Mouse (Mus musculus) layer of hippocampus, postnatal 10 days (tissue): Measurements from ENCODE around the gene Gsto1. TPM values are rescaled to one million over a fixed set of nuclear protein-coding genes. Genes with fewer than 3 reads are reported as not detected.

Experiments used
- DNase-seq, 2 experiments: peaks; one replicate each; pipeline ENCODE4 v3.0.0; 2021; ENCODE audit warnings: low spot score in 2 of 2
- total RNA-seq, 2 experiments: library from RNA; stranded (reverse); gene quantifications; 2 replicates each; pipeline ENCODE4 v1.2.3; 2021

The Gsto1 gene
- total RNA-seq, 2 experiments from 2014 or later = 72.4 to 74.9 TPM

DNA sequence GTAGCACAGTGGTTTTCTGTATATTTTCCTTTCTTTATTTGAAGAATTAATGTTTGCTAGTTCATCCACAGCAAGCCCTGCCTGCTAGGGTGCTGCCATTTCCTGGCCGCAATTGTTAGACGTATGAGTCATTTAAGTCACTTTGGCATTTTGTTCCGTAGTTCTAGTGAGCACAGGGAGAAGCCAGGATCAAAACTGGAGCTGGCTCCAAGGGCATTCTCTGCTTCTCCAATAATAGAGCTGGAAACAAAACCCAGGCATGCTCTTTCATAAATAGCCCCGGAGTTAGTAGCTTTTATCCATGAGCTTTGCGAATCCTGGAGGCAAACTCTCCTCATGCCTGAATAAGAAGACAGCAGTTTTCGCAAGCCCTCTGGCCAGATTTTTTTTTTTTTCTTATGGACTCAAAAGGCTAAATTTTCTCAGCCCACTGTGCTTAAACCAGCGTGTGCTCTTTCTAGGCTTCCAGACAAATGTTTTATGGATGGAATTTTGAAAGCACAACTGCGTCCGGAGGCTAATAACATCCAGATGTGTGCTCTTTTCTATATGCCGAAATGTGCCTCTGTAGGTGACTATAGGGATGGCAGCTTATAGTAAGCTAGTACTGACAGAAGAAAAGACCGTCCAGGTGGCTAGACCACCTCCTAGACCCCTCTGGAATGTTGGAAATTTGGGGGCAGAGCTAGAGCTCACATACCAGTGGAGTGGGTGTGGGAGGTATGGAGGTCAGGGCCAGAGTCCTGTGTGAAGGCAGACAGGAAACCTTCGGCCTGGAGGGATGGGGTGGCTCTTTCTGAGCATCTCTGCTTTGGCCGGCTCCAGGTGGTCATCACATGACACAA is 597 bp upstream of the Gsto1 start:
- DNase-seq = no peak

DNA sequence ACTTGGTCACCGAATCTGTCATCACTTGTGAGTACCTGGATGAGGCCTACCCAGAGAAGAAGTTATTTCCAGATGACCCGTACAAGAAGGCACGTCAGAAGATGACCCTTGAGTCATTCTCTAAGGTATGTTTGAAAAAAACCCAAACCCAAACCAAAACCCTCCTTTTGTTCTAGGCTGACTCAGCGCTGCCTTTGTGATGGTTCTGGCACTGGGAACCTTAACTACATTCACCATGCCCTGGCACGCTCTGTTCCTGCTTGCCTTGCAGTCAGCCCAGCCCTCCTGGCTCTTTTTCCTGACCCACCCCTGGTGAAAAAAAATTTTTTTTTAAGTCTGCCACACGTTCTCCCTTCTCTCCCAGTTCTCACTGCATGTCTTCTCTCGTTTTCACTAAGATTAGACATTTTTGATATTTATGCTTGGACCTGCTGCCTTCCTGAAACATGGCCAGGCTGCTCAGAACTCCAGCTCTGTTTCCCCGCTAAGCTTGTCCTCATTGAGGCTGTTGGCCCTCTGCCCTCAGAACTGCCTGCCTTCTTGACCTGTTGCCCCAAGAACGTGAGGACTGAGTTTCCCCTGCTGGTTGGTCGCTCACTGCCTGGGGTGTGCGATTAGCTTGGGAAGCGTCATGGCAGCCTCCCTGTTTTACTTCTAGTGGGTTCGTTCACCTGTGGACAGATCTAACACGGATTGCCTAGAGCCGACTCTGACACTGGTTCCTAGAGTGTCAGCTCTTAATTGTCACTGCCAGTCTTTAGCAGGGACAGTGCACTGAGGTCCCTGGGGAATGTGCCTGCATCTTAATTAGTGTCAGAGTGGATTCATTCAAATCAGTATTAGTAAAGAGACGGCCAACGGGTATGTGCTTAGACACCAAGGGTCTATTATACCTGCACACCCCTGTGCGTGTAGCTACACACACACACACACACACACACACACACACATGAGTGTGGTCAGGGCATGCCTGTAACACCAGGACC is 3.5 kb downstream of the Gsto1 start:
- no peak for DNase-seq

DNA sequence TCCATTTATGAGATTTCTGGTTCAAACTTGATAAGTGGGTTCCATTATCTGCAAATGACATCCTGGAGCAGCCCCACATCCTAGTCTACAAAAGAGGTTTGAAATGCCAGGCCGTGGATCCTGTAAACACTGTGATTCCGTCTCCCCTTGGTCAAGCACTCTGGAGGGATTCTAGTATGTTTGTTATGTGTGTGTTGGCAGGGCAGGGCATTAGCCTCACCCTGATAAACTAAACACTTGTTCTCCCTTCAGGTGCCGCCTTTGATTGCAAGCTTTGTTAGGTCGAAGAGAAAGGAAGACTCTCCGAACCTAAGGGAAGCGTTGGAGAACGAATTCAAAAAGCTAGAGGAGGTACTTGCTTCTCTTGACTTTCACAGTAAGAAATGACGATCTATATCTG is 4.4 kb downstream of the Gsto1 start:
- DNase-seq = no peak

DNA sequence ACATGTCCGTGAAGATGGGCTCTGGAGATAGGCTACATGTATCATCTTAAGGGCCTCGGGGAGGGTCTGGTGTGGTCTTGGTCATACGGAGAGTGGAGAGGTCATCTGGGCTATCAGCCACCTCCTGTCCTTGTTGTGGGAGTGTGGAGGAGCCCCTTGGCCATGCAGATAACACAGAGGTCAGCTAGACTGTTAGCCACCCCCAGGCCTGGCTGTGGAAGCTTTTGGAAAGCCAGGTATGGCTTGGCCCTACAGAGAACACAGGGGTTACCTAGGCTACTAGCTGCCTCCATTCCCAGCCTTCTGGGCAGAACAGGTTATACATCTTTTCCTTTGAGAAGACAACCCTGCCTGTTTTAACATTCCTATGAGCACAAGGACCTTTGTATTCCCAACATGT is 7.8 kb downstream of the Gsto1 start:
- DNase-seq = no peak

DNA sequence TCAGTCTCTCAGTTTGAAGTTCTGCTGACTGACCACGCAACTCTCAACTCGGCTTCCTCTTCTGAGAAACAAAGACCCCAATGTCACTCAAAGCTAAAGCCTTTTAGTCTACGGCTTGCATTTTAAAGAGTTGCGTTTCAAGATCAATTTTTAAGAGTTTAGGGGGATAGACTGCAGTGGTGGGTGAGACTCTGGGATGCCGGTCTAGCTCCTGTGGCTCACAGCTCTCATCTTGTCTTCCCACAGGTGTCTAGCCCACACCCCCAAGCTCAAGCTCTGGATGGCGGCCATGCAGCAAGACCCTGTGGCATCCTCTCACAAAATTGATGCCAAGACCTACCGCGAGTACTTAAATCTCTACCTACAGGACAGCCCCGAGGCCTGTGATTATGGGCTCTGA is 9.3 kb downstream of the Gsto1 start:
- DNase-seq = no peak

DNA sequence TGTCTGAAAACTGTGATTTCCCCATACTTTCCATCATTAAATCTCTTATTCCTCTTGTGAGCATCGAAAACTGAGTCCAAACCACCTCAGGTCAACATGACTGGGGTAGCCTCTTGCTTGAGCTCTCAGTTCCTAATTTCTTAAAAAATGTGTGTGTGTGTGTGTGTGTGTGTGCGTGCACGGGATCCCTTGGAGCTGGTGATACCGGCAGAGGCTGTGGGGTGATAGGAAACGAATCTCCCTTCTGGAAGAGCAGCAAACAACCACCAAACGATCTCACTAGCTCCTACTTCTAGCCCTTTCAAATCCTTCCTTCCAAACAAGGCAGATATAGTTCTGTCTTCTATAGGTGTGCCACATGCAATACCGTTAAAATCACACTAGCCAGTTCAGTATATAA is 10.0 kb downstream of the Gsto1 start:
- no peak for DNase-seq

DNA sequence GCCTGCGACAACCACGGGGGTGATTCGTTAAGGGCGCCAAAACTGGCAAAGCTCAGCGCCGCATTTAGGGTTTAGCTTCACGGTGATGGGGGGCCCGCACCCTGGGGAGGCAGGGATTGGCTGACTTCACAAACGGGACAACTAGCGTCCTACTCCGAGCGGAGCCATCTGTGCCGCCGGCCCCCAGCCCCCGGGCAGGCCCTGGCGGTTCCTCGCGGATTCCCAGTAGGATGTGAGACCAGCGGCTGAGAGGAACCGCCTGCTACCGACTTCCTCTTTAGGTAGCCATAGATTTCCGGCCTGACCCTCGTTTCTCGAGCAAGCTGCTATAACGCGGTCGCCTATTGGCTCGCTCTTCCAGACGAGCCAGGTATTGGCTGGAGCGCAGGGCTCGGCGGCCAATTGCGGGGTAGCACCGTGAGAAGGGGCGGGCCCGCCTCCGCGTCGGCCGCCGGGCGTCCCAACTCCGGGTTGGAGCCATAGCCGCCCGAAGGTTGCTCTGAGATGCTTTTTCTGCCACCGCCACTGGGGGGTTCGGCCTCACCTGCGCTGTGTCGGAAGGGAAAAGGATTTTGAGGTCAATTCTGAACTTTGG is 10.7 kb downstream of the Gsto1 start, which contains the start of gene Gsto2:
Gsto2 (plus strand) TSS at position 182 of the 595 bp plus-strand sequence.
- DNase-seq = peak; percentile 90 to 94

DNA sequence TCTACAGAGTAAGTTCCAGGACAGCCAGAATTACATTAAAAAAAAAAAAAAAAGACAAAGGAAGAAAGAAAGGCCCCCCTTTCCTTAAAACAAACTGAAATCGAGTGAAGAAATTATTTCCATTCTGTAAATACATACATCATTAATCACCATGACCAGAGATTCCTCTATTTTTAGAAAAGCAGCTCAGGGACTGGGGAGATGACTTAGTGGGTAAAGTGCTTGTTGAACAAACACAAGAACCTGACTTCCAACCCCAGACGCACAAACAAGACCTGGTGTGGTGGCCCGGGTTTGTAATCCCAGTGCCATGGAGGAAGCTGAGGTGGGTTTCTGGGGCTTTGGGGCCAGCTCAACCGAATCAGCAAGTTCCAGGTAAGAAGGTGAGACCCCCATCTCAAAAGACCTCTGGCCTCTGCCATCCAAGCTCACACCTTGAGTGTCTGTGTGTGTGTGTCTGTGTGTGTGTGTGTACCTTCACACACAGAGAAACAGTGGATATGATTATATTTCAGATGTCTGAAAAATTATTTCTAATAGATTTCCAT is 12.9 kb downstream of the Gsto1 start:
- DNase-seq = no peak

DNA sequence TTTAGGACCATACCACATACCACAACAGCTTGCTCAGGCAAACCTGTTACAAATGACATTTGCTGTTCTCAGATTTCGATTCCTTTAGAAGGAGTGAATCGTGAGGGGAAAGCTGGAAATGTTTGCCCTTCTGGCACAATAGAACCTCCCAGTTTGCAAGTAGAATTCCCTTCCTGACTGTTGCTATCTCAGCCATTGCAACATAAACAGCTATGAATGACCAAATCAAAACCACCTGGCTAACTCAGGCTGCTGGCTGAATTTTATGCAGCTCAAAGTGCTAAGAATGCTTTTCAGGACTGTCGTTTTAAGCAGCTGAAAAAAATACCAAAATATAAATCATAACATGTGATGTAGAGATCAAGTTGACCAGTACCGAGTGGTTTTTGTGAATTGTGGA is 14.2 kb downstream of the Gsto1 start:
- DNase-seq = no peak

DNA sequence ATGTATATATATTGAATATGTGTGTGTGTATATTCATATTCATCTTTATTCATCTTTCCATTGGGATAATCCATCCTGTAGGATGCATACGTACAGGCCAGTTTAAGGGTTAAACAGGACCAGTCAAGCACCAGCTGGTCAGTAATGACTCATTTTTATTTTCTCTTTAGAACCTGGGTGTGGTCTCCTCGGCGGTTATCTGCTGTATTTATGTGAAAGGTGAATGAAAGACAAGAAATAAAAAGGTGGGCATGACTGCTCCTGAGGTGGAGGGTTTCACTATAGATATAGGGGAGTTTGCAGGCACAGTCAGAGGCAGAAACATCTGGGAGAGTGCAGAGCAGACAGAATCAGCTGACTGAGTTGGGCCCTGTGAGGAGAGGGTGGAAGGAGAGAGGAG is 14.7 kb downstream of the Gsto1 start:
- DNase-seq = no peak

DNA sequence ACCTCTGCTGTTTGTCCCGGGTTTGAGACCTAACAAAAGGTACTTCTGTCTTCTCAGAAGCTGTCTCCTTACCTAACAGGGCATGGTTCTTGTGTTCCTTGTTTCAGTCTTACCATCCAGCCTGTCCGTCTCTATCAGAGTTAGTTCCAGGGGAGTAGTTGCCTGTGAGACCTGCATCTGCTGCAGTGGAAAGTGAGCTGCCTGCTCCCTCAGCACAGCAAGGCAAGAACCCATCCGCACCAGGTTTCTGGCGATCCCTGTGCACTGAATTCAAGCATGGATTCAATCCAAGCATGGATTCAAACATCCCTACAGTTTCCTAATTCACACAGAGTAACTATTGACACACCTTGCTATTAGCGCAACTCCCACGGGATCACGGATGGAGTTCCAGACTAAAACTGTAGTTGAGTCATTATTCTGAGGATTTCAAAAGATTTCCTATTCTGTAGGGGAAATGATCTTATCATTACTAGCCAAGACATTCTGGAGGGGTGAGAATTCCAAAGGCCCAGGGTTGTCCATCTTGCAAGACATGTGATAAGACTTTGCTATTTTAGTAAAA is 15.4 kb downstream of the Gsto1 start:
- no peak for DNase-seq

DNA sequence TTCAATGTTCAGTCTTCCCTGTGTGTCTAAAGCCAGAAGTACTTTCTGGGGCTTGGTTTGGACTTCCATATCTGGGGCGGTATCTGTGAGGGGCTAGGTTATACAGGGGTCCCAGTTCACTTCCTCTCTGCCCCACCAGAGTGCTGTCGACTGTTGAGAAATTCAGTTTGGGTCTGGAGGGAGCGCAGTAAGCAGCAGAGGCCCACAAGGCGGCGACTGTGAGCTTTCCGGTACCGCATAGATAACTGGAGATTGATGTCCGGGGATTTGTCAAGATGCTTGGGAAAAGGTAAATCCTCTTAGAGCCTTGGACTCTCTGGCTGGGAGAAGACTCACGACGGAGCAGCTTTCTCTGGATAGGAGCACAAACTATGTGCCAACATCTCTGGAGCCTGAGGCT is 16.7 kb downstream of the Gsto1 start:
- no peak for DNase-seq

DNA sequence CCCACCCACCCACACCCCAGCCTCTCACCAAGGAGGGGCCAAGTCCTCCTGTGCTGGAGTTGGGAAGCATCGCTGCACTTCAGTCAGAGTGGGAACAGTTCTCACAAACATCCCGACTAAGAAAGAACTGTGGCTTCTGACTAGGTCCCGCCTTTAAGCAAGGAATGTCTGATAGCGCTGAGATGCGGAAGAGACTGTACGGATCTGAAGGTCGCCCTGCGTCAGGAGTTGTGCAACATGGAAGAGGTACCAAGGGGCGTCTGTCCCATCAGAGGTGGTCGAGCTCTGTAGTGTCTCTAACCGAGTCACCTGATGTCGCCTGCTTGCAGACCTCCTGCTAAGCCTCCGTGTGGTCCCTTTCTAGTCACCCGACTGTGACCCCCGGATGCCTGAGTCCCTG is 21.5 kb downstream of the Gsto1 start:
- DNase-seq = no peak

DNA sequence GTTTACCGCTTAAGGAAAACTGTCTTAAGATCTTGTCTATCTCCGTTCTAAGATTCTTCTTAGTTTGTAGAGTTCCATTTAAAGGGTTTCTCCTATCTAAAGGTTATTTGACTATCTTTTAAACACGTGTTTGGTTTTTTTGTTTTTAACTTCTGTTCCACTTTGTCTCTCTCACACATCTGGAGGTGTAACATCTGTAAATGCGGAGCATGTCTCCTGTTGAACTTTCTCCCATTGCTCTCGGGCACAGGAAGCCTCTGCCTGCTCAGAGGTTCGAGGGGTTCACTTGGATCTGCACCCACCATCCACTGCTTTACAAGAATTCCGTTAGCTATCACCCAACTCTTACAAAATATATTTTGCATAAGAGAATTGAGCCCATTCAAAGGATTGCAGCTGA is 26.8 kb downstream of the Gsto1 start:
- DNase-seq = no peak

DNA sequence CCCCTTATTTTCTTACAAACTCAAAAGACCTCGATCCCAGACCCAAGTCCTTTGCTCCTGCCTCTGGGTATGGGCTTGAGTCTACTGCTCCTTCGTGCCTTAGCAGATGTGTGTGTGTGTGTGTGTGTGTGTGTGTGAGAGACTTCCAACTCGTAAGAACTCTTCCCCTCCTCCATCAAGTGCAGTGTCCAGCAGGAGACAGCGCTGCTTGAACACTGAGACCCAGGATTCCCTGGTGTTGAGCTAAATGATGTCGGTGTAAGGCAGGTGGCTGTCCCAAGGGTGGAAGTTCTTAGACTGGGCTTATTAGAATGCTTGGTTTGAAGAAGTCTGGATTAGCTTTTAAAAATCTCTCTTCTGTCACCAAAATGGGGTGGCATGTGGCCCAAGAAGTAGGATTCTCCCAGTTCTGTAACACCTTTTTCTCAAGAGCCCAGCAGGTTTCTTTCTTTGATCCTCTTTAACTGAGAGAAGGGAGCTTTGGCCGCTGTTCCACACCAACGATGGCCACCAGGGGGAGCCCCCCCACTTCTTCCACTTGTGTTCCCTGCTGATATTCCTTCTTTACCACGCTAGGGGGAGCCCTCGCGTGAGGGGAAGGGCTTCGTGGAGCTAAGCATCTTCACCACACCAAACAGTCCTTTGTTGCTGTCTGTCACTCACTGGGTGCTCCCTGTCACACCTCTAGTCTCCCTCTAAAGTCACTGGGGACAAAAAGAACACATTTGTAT is 27.5 kb downstream of the Gsto1 start:
- DNase-seq = peak; percentile 87 to 89

DNA sequence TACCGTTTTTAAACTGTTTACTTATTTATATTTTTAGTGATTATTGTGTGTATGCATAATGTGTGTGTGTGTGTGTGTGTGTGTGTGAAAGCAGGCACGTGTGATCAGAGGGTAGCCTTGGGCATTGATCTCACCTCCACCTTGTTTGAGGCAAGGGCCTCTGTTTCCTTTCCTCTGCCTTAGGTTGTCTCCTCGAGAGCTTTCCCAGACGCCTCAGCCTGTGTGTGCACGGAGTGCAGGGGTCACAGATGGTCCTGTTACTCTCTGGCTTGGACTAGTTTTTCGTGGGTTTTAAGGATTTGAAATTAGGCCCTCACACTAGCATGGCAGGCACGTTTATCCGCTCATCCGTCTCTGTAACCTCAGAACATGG is 28.1 kb downstream of the Gsto1 start:
- no peak for DNase-seq

DNA sequence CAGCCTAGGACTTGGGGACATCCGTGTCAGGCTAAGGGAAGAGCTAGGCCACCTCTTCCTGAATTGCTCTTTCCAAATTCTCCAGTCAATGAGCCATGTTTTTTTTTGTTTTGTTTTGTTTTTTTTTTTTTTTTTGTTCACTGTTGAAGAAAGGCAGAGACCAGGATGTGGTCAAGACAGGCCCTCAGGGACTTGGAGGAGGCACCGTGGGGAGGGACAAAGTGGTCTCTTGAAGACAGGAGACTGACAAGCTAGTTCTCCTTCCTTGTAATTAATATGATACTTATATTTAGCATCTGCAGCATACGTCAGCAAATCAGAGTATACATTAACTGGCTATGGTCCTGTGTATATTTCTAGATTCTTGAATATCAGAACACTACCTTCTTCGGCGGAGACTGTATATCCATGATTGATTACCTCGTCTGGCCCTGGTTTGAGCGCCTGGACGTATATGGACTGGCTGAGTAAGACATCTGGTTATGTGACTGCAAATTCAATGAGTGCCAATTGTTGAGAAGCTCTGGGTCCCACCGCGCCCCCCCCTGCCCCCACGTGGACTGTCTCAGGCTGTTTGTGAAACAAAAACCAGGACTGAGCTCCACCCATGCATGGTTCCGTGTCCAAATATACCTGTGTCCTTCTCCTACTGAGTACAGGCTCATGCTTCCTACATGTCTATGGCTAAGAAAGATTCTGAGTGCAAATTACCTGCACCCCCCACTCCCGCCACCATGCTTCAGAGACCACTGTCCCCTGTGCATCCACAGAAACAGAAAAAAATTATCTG is 29.7 kb downstream of the Gsto1 start:
- no peak for DNase-seq

DNA sequence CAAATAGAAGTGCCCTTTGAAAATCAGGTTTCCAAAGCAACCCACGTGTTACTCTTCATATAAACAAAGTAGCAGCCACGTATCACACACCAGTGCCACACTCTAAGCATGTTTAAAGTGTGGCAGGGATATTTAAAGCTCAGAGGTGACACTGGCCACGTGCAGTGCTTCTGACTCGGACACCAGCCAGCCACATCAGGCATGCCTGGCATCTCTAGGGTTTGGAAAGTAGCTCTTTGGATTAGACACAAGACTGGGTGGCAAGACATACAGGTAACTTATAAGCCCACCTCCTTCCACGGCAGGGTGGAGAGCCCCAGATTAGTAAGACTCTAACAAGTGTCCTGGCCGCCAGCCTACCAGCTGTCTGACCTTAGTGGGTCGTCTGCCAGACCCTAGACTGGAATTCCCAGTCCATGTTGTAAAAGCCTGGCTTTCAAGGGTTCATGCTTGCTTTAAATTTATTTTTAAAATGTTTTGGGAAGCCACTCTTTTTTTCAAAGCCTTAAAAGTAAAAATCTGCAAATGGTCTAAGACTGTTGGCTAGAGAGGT is 30.5 kb downstream of the Gsto1 start:
- no peak for DNase-seq

DNA sequence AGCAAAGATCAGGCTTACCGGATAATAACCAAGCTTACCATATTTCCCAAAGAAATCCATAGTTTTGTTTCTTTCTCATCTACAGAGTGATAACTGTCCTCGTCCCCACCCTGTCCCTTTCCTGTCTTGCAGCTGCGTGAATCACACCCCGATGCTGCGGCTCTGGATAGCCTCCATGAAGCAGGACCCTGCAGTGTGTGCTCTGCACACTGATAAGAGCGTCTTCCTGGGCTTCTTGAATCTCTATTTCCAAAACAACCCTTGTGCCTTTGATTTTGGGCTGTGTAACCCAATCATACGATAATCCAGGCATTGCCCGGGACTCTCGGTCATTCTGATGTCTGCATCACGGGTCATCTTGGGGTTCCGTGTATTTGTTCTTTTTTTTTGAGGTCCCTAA is 31.1 kb downstream of the Gsto1 start:
- DNase-seq = no peak
